Mouse (Mus musculus): ENCODE results near the gene Gdi2. TPM values are rescaled to one million over a fixed set of nuclear protein-coding genes. Genes with fewer than 3 reads are reported as not detected.
"Not testable (repeated sequence)": the region's sequence is repeated elsewhere in the genome, so short reads cannot be mapped to it uniquely, and the experiment has no call there.

Gdi2 gene
- polyA plus RNA-seq, 1 experiment from 2014 or later, result 150 TPM

- H3K9ac ChIP-seq (ENCODE audit: low read depth, low read length), result no peak overlapping the region
- ATAC-seq (ENCODE audit: low read depth), result peak; percentile 50; the same call in 1 of the 2 replicates
Observed at GRCm38 (mm10) chr13:3526328-3526727, 11.5 kb upstream of the Gdi2 start.

GRCm38 (mm10) chr13:3530451-3530850 is 7.4 kb upstream of the Gdi2 start:
- H3K4me2 ChIP-seq (ENCODE audit: low read depth, low read length), result no peak overlapping the region
- H3K9ac ChIP-seq (ENCODE audit: low read depth, low read length), result no peak overlapping the region
- H3K9me3 ChIP-seq (replicated peaks; ENCODE audit: control insufficient read depth, low read length), result no peaks in the 10 kb centered on the region
- no peaks in the 10 kb centered on the region for H3K27me3 ChIP-seq (ENCODE audit: control insufficient read depth, insufficient read depth, low read depth, low read length)
- H3K36me3 ChIP-seq (ENCODE audit: control insufficient read depth, insufficient read depth), result no peaks in the 10 kb centered on the region
- H3K4me1 ChIP-seq (ENCODE audit: control insufficient read depth, low read depth, low read length), result no peaks in the 10 kb centered on the region
- ATAC-seq (ENCODE audit: low read depth), result no peak
- H3K4me3 ChIP-seq (ENCODE audit: low read depth, low read length), result no peak overlapping the region
- no peak overlapping the region for H3K27ac ChIP-seq (ENCODE audit: low read length)
- 42% methylated on average over 3 of the region's 3 CpGs for WGBS (ENCODE audit: insufficient replicate concordance)

More at GRCm38 (mm10) chr13:3526328-3526727, 11.5 kb upstream of the Gdi2 start:
- H3K27ac ChIP-seq (ENCODE audit: low read length), result no peak overlapping the region
- H3K9me3 ChIP-seq (replicated peaks; ENCODE audit: control insufficient read depth, low read length), result no peaks in the 10 kb centered on the region
- WGBS (ENCODE audit: insufficient replicate concordance), result 27% methylated on average over 8 of the region's 8 CpGs
- no peak overlapping the region for H3K4me2 ChIP-seq (ENCODE audit: low read depth, low read length)
- no peak overlapping the region for H3K4me3 ChIP-seq (ENCODE audit: low read depth, low read length)
- H3K27me3 ChIP-seq (ENCODE audit: control insufficient read depth, insufficient read depth, low read depth, low read length), result no peaks in the 10 kb centered on the region
- no peaks in the 10 kb centered on the region for H3K4me1 ChIP-seq (ENCODE audit: control insufficient read depth, low read depth, low read length)
- no peaks in the 10 kb centered on the region for H3K36me3 ChIP-seq (ENCODE audit: control insufficient read depth, insufficient read depth)

- not testable (repeated sequence) for H3K27me3 ChIP-seq (ENCODE audit: control insufficient read depth, insufficient read depth, low read depth, low read length); H3K27ac ChIP-seq (ENCODE audit: low read length); H3K9me3 ChIP-seq (replicated peaks; ENCODE audit: control insufficient read depth, low read length); H3K4me3 ChIP-seq (ENCODE audit: low read depth, low read length); H3K4me2 ChIP-seq (ENCODE audit: low read depth, low read length); ATAC-seq (ENCODE audit: low read depth); H3K4me1 ChIP-seq (ENCODE audit: control insufficient read depth, low read depth, low read length); H3K9ac ChIP-seq (ENCODE audit: low read depth, low read length); H3K36me3 ChIP-seq (ENCODE audit: control insufficient read depth, insufficient read depth)
- WGBS (ENCODE audit: insufficient replicate concordance), result 50% methylated on average over 2 of the region's 2 CpGs
Observed at GRCm38 (mm10) chr13:3531176-3531575, 6.7 kb upstream of the Gdi2 start.

- peak; percentile 39; the same call in 1 of the 2 replicates for ATAC-seq (ENCODE audit: low read depth)
- no peak overlapping the region for H3K4me3 ChIP-seq (ENCODE audit: low read depth, low read length)
- H3K36me3 ChIP-seq (ENCODE audit: control insufficient read depth, insufficient read depth), result no peaks in the 10 kb centered on the region
- H3K9me3 ChIP-seq (replicated peaks; ENCODE audit: control insufficient read depth, low read length), result no peaks in the 10 kb centered on the region
- no peak overlapping the region for H3K4me2 ChIP-seq (ENCODE audit: low read depth, low read length)
- no peak overlapping the region for H3K27ac ChIP-seq (ENCODE audit: low read length)
- H3K9ac ChIP-seq (ENCODE audit: low read depth, low read length), result no peak overlapping the region
- peaks cover under 1% of the 10 kb centered on the region for H3K4me1 ChIP-seq (ENCODE audit: control insufficient read depth, low read depth, low read length)
- no peaks in the 10 kb centered on the region for H3K27me3 ChIP-seq (ENCODE audit: control insufficient read depth, insufficient read depth, low read depth, low read length)
- 52% methylated on average over 10 of the region's 10 CpGs for WGBS (ENCODE audit: insufficient replicate concordance)
Observed at GRCm38 (mm10) chr13:3531692-3532320, 6.1 kb upstream of the Gdi2 start.

GRCm38 (mm10) chr13:3532451-3532850 is 5.4 kb upstream of the Gdi2 start:
- Histone ChIP-seq H3K4me3 (ENCODE audit: low read depth, low read length) (no peak overlapping the region), H3K9me3 (replicated peaks; ENCODE audit: control insufficient read depth, low read length) (no peaks in the 10 kb centered on the region), H3K27ac (ENCODE audit: low read length) (no peak overlapping the region), H3K4me2 (ENCODE audit: low read depth, low read length) (no peak overlapping the region), H3K4me1 (ENCODE audit: control insufficient read depth, low read depth, low read length) (peaks cover 4% of the 10 kb centered on the region), H3K36me3 (ENCODE audit: control insufficient read depth, insufficient read depth) (no peaks in the 10 kb centered on the region), H3K27me3 (ENCODE audit: control insufficient read depth, insufficient read depth, low read depth, low read length) (no peaks in the 10 kb centered on the region), H3K9ac (ENCODE audit: low read depth, low read length) (no peak overlapping the region)
- 42% methylated on average over 4 of the region's 4 CpGs for WGBS (ENCODE audit: insufficient replicate concordance)
- no peak for ATAC-seq (ENCODE audit: low read depth)

- H3K4me3 ChIP-seq (ENCODE audit: low read depth, low read length), result no peak overlapping the region
- H3K9me3 ChIP-seq (replicated peaks; ENCODE audit: control insufficient read depth, low read length), result no peaks in the 10 kb centered on the region
- no peak overlapping the region for H3K4me2 ChIP-seq (ENCODE audit: low read depth, low read length)
- H3K9ac ChIP-seq (ENCODE audit: low read depth, low read length), result no peak overlapping the region
- H3K4me1 ChIP-seq (ENCODE audit: control insufficient read depth, low read depth, low read length), result peaks cover 5% of the 10 kb centered on the region
- no peaks in the 10 kb centered on the region for H3K36me3 ChIP-seq (ENCODE audit: control insufficient read depth, insufficient read depth)
- no peak overlapping the region for H3K27ac ChIP-seq (ENCODE audit: low read length)
- WGBS (ENCODE audit: insufficient replicate concordance), result 67% methylated on average over 4 of the region's 4 CpGs
- H3K27me3 ChIP-seq (ENCODE audit: control insufficient read depth, insufficient read depth, low read depth, low read length), result no peaks in the 10 kb centered on the region
- ATAC-seq (ENCODE audit: low read depth), result no peak
Observed at GRCm38 (mm10) chr13:3534146-3534545, 3.7 kb upstream of the Gdi2 start.

GRCm38 (mm10) chr13:3538223-3538968 is 533 bp downstream of the Gdi2 start:
- H3K4me3 ChIP-seq (ENCODE audit: low read depth, low read length), result peak overlapping the region; percentile 98
- H3K27me3 ChIP-seq (ENCODE audit: control insufficient read depth, insufficient read depth, low read depth, low read length), result no peaks in the 10 kb centered on the region
- H3K4me1 ChIP-seq (ENCODE audit: control insufficient read depth, low read depth, low read length), result peaks cover 24% of the 10 kb centered on the region
- WGBS (ENCODE audit: insufficient replicate concordance), result under 1% methylated on average over 59 of the region's 59 CpGs
- peak overlapping the region; percentile 98 for H3K9ac ChIP-seq (ENCODE audit: low read depth, low read length)
- H3K36me3 ChIP-seq (ENCODE audit: control insufficient read depth, insufficient read depth), result no peaks in the 10 kb centered on the region
- peak overlapping the region; percentile 77 for H3K4me2 ChIP-seq (ENCODE audit: low read depth, low read length)
- H3K9me3 ChIP-seq (replicated peaks; ENCODE audit: control insufficient read depth, low read length), result no peaks in the 10 kb centered on the region
- peak; percentile 49 for ATAC-seq (ENCODE audit: low read depth)
- peak overlapping the region; percentile 98 for H3K27ac ChIP-seq (ENCODE audit: low read length)

- Histone ChIP-seq H3K4me1 (ENCODE audit: control insufficient read depth, low read depth, low read length) (peaks cover 24% of the 10 kb centered on the region), H3K9ac (ENCODE audit: low read depth, low read length) (peak overlapping the region; percentile 98), H3K4me3 (ENCODE audit: low read depth, low read length) (peak overlapping the region; percentile 98), H3K9me3 (replicated peaks; ENCODE audit: control insufficient read depth, low read length) (no peaks in the 10 kb centered on the region), H3K27me3 (ENCODE audit: control insufficient read depth, insufficient read depth, low read depth, low read length) (no peaks in the 10 kb centered on the region), H3K27ac (ENCODE audit: low read length) (peak overlapping the region; percentile 98), H3K4me2 (ENCODE audit: low read depth, low read length) (peak overlapping the region; percentile 77), H3K36me3 (ENCODE audit: control insufficient read depth, insufficient read depth) (no peaks in the 10 kb centered on the region)
- ATAC-seq (ENCODE audit: low read depth), result no peak
- 2% methylated on average over 15 of the region's 15 CpGs for WGBS (ENCODE audit: insufficient replicate concordance)
Observed at GRCm38 (mm10) chr13:3538969-3539562, 1.2 kb downstream of the Gdi2 start.

GRCm38 (mm10) chr13:3540166-3540565 is 2.3 kb downstream of the Gdi2 start:
- ATAC-seq (ENCODE audit: low read depth), result no peak
- peak overlapping the region; percentile 77; the same call in 1 of the 2 replicates for H3K4me2 ChIP-seq (ENCODE audit: low read depth, low read length)
- no peaks in the 10 kb centered on the region for H3K27me3 ChIP-seq (ENCODE audit: control insufficient read depth, insufficient read depth, low read depth, low read length)
- peaks cover 26% of the 10 kb centered on the region for H3K4me1 ChIP-seq (ENCODE audit: control insufficient read depth, low read depth, low read length)
- 59% methylated on average over 2 of the region's 2 CpGs for WGBS (ENCODE audit: insufficient replicate concordance)
- H3K4me3 ChIP-seq (ENCODE audit: low read depth, low read length), result no peak overlapping the region
- no peaks in the 10 kb centered on the region for H3K9me3 ChIP-seq (replicated peaks; ENCODE audit: control insufficient read depth, low read length)
- no peaks in the 10 kb centered on the region for H3K36me3 ChIP-seq (ENCODE audit: control insufficient read depth, insufficient read depth)
- 0 out of 2 replicates have a peak overlapping the region, but pooled peaks have one; percentile 33 for H3K9ac ChIP-seq (ENCODE audit: low read depth, low read length)
- H3K27ac ChIP-seq (ENCODE audit: low read length), result no peak overlapping the region
